Comparison of ENCODE assay signal across 11 mouse cellular contexts in genomic region chr11:88294394-88294710, GRCm38 (mm10). TPM values are rescaled to one million over a fixed set of nuclear protein-coding genes. Genes with fewer than 3 reads are reported as not detected.
A peak's percentile ranks its signal among the peaks of the same experiment; 100 is the strongest.
DNase-seq lines count a peak whose midpoint lies in the region; ATAC-seq lines count a peak whose summit lies in the region.
"Had no signal": no experiment of that assay in that cellular context is flagged by ENCODE, and none has a peak within 500 bp of the region (broad histone marks: within the 10 kb centered on the region; RNA-seq: fewer than 3 reads in every experiment).

No protein-coding gene starts in this region.

- peak overlapping the region; percentile 67 for H3K4me2 ChIP-seq in limb, embryonic 13.5 days (replicated peaks)
- H3K4me2 ChIP-seq in stomach, embryonic 16.5 days (ENCODE audit: low read depth, low read length): 0 out of 2 replicates have a peak overlapping the region, but pooled peaks have one; percentile 26

- peaks cover 4% of the 10 kb centered on the region; the same call in 1 of the 2 replicates for H3K9me3 ChIP-seq in megakaryocyte, embryonic 14.5 days
- no peaks in the 10 kb centered on the region for H3K9me3 ChIP-seq in limb, embryonic 13.5 days
- H3K9me3 ChIP-seq in stomach, embryonic 16.5 days (replicated peaks; ENCODE audit: control insufficient read depth, low read length): no peaks in the 10 kb centered on the region

- 16% methylated on average over 17 of the region's 17 CpGs for WGBS in limb, embryonic 13.5 days
- 39% methylated on average over 17 of the region's 17 CpGs for WGBS in stomach, embryonic 16.5 days

- H3K36me3 ChIP-seq in megakaryocyte, embryonic 14.5 days (replicated peaks; ENCODE audit: low read length): no peaks in the 10 kb centered on the region
- H3K36me3 ChIP-seq in limb, embryonic 13.5 days: no peaks in the 10 kb centered on the region
- H3K36me3 ChIP-seq in stomach, embryonic 16.5 days (ENCODE audit: control insufficient read depth, insufficient read depth, low read length): no peaks in the 10 kb centered on the region

- H3K27ac ChIP-seq in limb, embryonic 13.5 days: no peak overlapping the region
- H3K27ac ChIP-seq in stomach, embryonic 16.5 days (ENCODE audit: low read length): no peak overlapping the region

- ATAC-seq in megakaryocyte, adult 5-6 weeks (ENCODE audit: poor library complexity, severe bottlenecking): no peak
- ATAC-seq in limb, embryonic 13.5 days (ENCODE audit: low FRiP score, low read depth): no peak
- no peak for ATAC-seq in stomach, embryonic 16.5 days (ENCODE audit: insufficient read depth, low FRiP score)
- ATAC-seq in monocyte, adult 5-6 weeks (replicated peaks; ENCODE audit: insufficient number of reproducible peaks, low FRiP score, low TSS enrichment, poor library complexity, severe bottlenecking): no peak

- peak overlapping the region; percentile 86 for H3K4me3 ChIP-seq in megakaryocyte, embryonic 14.5 days (replicated peaks)
- peak overlapping the region; percentile 39 for H3K4me3 ChIP-seq in limb, embryonic 13.5 days
- peak overlapping the region; percentile 17; the same call in 1 of the 2 replicates for H3K4me3 ChIP-seq in stomach, embryonic 16.5 days (replicated peaks; ENCODE audit: low read length)

- peak; percentile 34 to 57 for DNase-seq in cerebellum, postnatal 25 days
- no peak for DNase-seq in cerebellum, adult 11-12 months
- DNase-seq in embryo, embryonic 10.5 days (ENCODE audit: low spot score): no peak
- DNase-seq: embryo, embryonic 11 days had no signal

- H3K9ac ChIP-seq in limb, embryonic 13.5 days: peak overlapping the region; percentile 55
- peak overlapping the region; percentile 41; the same call in 1 of the 2 replicates for H3K9ac ChIP-seq in stomach, embryonic 16.5 days (ENCODE audit: low read length)

- peaks cover 59% of the 10 kb centered on the region for H3K27me3 ChIP-seq in megakaryocyte, embryonic 14.5 days (replicated peaks)
- peaks cover 55% of the 10 kb centered on the region for H3K27me3 ChIP-seq in limb, embryonic 13.5 days
- 0 out of 2 replicates have a peak, but pooled peaks cover 5% of the 10 kb centered on the region for H3K27me3 ChIP-seq in stomach, embryonic 16.5 days (ENCODE audit: control insufficient read depth, insufficient read depth, low read length)

- H3K4me1 ChIP-seq in megakaryocyte, embryonic 14.5 days: peaks cover 30% of the 10 kb centered on the region
- peaks cover 26% of the 10 kb centered on the region for H3K4me1 ChIP-seq in limb, embryonic 13.5 days
- H3K4me1 ChIP-seq in stomach, embryonic 16.5 days (ENCODE audit: control insufficient read depth, insufficient read depth, low read length): no peaks in the 10 kb centered on the region; the same call in 1 of the 2 replicates

RNA-seq across cellular contexts. Expression of gene Ccdc182, which starts 0.5 kb away (rescaled TPM):
- not detected in 2 replicates for polyA plus RNA-seq in megakaryocyte, embryonic 14.5 days (2012; ENCODE audit: insufficient read depth, low replicate concordance)
- total RNA-seq in megakaryocyte, adult 5-6 weeks (2015): not detected in 2 replicates
- total RNA-seq in megakaryocyte, adult 5-6 weeks (2017): not detected in 2 replicates
- polyA plus RNA-seq in limb, embryonic 13.5 days (2015; fragmentation: Nextera tagmentation; extraction: Ambion mirVana): 0.11 TPM in 1 of 2 replicates, not detected in the other
- polyA plus RNA-seq in stomach, embryonic 16.5 days (2015; fragmentation: Nextera tagmentation; extraction: Ambion mirVana): not detected in 2 replicates
- total RNA-seq in monocyte, adult 5-6 weeks (2017): not detected in 3 replicates
- total RNA-seq: neutrophil, adult 5-6 weeks had no signal
- polyA plus RNA-seq: urinary bladder, adult 2 months had no signal

Comparison
In these comparisons a context has a peak if more than half of its experiments do, and no peak if none do; other contexts are left out.
1. DNase-seq: peak in cerebellum, postnatal 25 days (2 of 2); none in cerebellum, adult 11-12 months (single experiment) and embryo, embryonic 10.5 days (single experiment).
2. H3K4me3 ChIP-seq: peak in every context shown above with its lines; median percentile 86 in megakaryocyte, embryonic 14.5 days; 39 in limb, embryonic 13.5 days; 17 in stomach, embryonic 16.5 days.